Mouse (Mus musculus) kidney, adult 2 months (tissue): ENCODE data around the gene Gm4969. TPM values are rescaled to one million over a fixed set of nuclear protein-coding genes. Genes with fewer than 3 reads are reported as not detected.

ENCODE experiments used
- DNase-seq: peaks from one replicate; pipeline ENCODE4 v3.0.0; 2021
- H3K27ac ChIP-seq: fragments of 200-500 bp; 2 replicates; pipeline ENCODE4 v1.5.1; 2012; ENCODE audit warnings: low read depth, low read length, control low read depth, inconsistent platforms; ENCODE audit not compliant: insufficient read depth
- H3K27me3 ChIP-seq: fragments of 200-500 bp; replicated peaks from 2 replicates; pipeline ENCODE4 v1.6.1; 2012; ENCODE audit warnings: mild to moderate bottlenecking, moderate library complexity, low read length, inconsistent platforms; ENCODE audit not compliant: control insufficient read depth, insufficient read depth
- H3K36me3 ChIP-seq: fragments of 200-500 bp; 2 replicates; pipeline ENCODE4 v1.6.1; 2012; ENCODE audit warnings: mild to moderate bottlenecking, moderate library complexity, low read length, inconsistent platforms; ENCODE audit not compliant: control insufficient read depth, insufficient read depth
- H3K4me1 ChIP-seq: fragments of 200-500 bp; 2 replicates; pipeline ENCODE4 v1.6.1; 2011; ENCODE audit warnings: low read length; ENCODE audit not compliant: control insufficient read depth, insufficient read depth
- H3K4me3 ChIP-seq: fragments of 200-500 bp; 2 replicates; pipeline ENCODE4 v1.5.1; 2011; ENCODE audit warnings: mild to moderate bottlenecking, low read depth, low read length, control low read depth; ENCODE audit not compliant: insufficient read depth
- CTCF ChIP-seq: fragments of 200-500 bp; conservative IDR thresholded peaks from 2 replicates; pipeline ENCODE4 v1.5.1; 2011; ENCODE audit warnings: low read depth, mild to moderate bottlenecking, control low read depth, low read length, moderate library complexity, mixed read lengths; ENCODE audit not compliant: insufficient read depth, insufficient read length
- POLR2A ChIP-seq: fragments of 200-500 bp; IDR thresholded peaks from one replicate; pipeline ENCODE4 v1.6.1; 2011; ENCODE audit warnings: low read depth, low read length, control low read depth
- WGBS: fragments of 180-500 bp; shearing (Covaris S2); methylation state at CpG from one replicate; pipeline ENCODE4 v1.1.7; 2018; 5-methylcytosine and 5-hydroxymethylcytosine counted together
- polyA plus RNA-seq: library from polyadenylated mRNA; depleted of rRNA; stranded (reverse); fragments of >200 nt; gene quantifications from 2 replicates; pipeline ENCODE4 v1.2.3, GENCODE M21; 2012

Gene Gm4969
- polyA plus RNA-seq, 1 experiment: 0.03 TPM

- H3K36me3 ChIP-seq: no peaks in the 10 kb centered on the region
- H3K4me3 ChIP-seq: peak within 1 kb of the TSS; percentile 76
- no peaks in the 10 kb centered on the region for H3K27me3 ChIP-seq
- H3K27ac ChIP-seq: peak within 1 kb of the TSS; percentile 63
- WGBS: under 1% methylated on average over 24 of the region's 24 CpGs
- peaks cover 7% of the 10 kb centered on the region; the same call in 1 of the 2 replicates for H3K4me1 ChIP-seq
- TF ChIP-seq POLR2A (peak; percentile 49), CTCF (no peak)
- peak; percentile 97 for DNase-seq
These were observed 31.5 kb upstream of the Gm4969 start, which contains the start of gene Snrpd2 for GRCm38 (mm10) chr7:19149626-19150025. Gene Snrpd2 (plus strand): TSS chr7:19149722.

- TF ChIP-seq POLR2A (no peak), CTCF (no peak)
- Histone ChIP-seq H3K4me1 (peaks cover 7% of the 10 kb centered on the region; the same call in 1 of the 2 replicates), H3K4me3 (peak within 1 kb of the TSS; percentile 76), H3K27ac (peak within 1 kb of the TSS; percentile 63), H3K27me3 (no peaks in the 10 kb centered on the region), H3K36me3 (no peaks in the 10 kb centered on the region)
- WGBS: under 1% methylated on average over 43 of the region's 43 CpGs
- DNase-seq: peak; percentile 100
These were observed 30.8 kb upstream of the Gm4969 start, which contains the start of gene Qpctl for GRCm38 (mm10) chr7:19148875-19149541. Gene Qpctl (minus strand): TSS chr7:19149291.

GRCm38 (mm10) chr7:19148180-19148874 is 30.2 kb upstream of the Gm4969 start:
- no peak for TF ChIP-seq POLR2A
- TF ChIP-seq CTCF: no peak
- DNase-seq: no peak
- Histone ChIP-seq H3K4me1 (peaks cover 7% of the 10 kb centered on the region; the same call in 1 of the 2 replicates), H3K4me3 (peak overlapping the region; percentile 76), H3K36me3 (no peaks in the 10 kb centered on the region), H3K27ac (peak overlapping the region; percentile 57; the same call in 1 of the 2 replicates), H3K27me3 (no peaks in the 10 kb centered on the region)
- 6% methylated on average over 20 of the region's 20 CpGs for whole genome bisulfite sequencing

- DNase-seq: no peak
- H3K27me3 ChIP-seq: no peaks in the 10 kb centered on the region
- H3K4me1 ChIP-seq: peaks cover 7% of the 10 kb centered on the region; the same call in 1 of the 2 replicates
- H3K4me3 ChIP-seq: no peak overlapping the region
- no peaks in the 10 kb centered on the region for H3K36me3 ChIP-seq
- no peak overlapping the region for H3K27ac ChIP-seq
- WGBS: 36% methylated on average over 6 of the region's 6 CpGs
- no peak for TF ChIP-seq CTCF
- TF ChIP-seq POLR2A: no peak
These were observed 29.4 kb upstream of the Gm4969 start for GRCm38 (mm10) chr7:19147497-19148045.

- Histone ChIP-seq H3K36me3 (no peaks in the 10 kb centered on the region), H3K27ac (no peak overlapping the region), H3K27me3 (no peaks in the 10 kb centered on the region), H3K4me3 (no peak overlapping the region), H3K4me1 (peaks cover 7% of the 10 kb centered on the region; the same call in 1 of the 2 replicates)
- WGBS: 87% methylated on average over 10 of the region's 10 CpGs
- TF ChIP-seq POLR2A: no peak
- TF ChIP-seq CTCF: no peak
- DNase-seq: no peak
These were observed 28.6 kb upstream of the Gm4969 start for GRCm38 (mm10) chr7:19146793-19147192.

- TF ChIP-seq POLR2A (no peak), CTCF (peak; percentile 48)
- Histone ChIP-seq H3K27me3 (no peaks in the 10 kb centered on the region), H3K4me3 (no peak overlapping the region), H3K36me3 (peaks cover 1% of the 10 kb centered on the region; the same call in 1 of the 2 replicates), H3K27ac (no peak overlapping the region), H3K4me1 (no peaks in the 10 kb centered on the region)
- DNase-seq: peak; percentile 54
- WGBS: 36% methylated on average over 5 of the region's 5 CpGs
These were observed 19.2 kb upstream of the Gm4969 start for GRCm38 (mm10) chr7:19137380-19137779.
